Mouse (Mus musculus): ENCODE results near the gene Negr1. TPM values are rescaled to one million over a fixed set of nuclear protein-coding genes. Genes with fewer than 3 reads are reported as not detected.

The Negr1 gene
- polyA plus RNA-seq, 1 experiment from 2014 or later, result 2.0 TPM

- H3K4me3 ChIP-seq, result no peak overlapping the region
- H3K4me1 ChIP-seq, result no peaks in the 10 kb centered on the region
- no peak overlapping the region for H3K27ac ChIP-seq
- no peaks in the 10 kb centered on the region for H3K36me3 ChIP-seq
- H3K9me3 ChIP-seq, result no peaks in the 10 kb centered on the region
- WGBS, result 77% methylated on average over 4 of the region's 4 CpGs
- no peak for DNase-seq (ENCODE audit: low spot score)
- H3K27me3 ChIP-seq (ENCODE audit: insufficient read depth, poor library complexity, severe bottlenecking), result 0 out of 2 replicates have a peak, but pooled peaks cover 18% of the 10 kb centered on the region
These were observed 393.5 kb downstream of the Negr1 start for GRCm38 (mm10) chr3:156955094-156955493.

- Histone ChIP-seq H3K27me3 (ENCODE audit: insufficient read depth, poor library complexity, severe bottlenecking) (0 out of 2 replicates have a peak, but pooled peaks cover 10% of the 10 kb centered on the region), H3K4me3 (no peak overlapping the region), H3K9me3 (no peaks in the 10 kb centered on the region), H3K36me3 (no peaks in the 10 kb centered on the region), H3K27ac (no peak overlapping the region), H3K4me1 (no peaks in the 10 kb centered on the region)
- 92% methylated on average over 7 of the region's 7 CpGs for WGBS
- no peak for DNase-seq (ENCODE audit: low spot score)
These were observed 397.0 kb downstream of the Negr1 start for GRCm38 (mm10) chr3:156958640-156959039.

- no peaks in the 10 kb centered on the region for H3K36me3 ChIP-seq
- no peaks in the 10 kb centered on the region for H3K4me1 ChIP-seq
- H3K27me3 ChIP-seq (ENCODE audit: insufficient read depth, poor library complexity, severe bottlenecking), result no peaks in the 10 kb centered on the region
- H3K4me3 ChIP-seq, result no peak overlapping the region
- WGBS, result 76% methylated on average over 2 of the region's 2 CpGs
- H3K27ac ChIP-seq, result no peak overlapping the region
- H3K9me3 ChIP-seq, result no peaks in the 10 kb centered on the region
- DNase-seq (ENCODE audit: low spot score), result no peak
These were observed 407.2 kb downstream of the Negr1 start for GRCm38 (mm10) chr3:156968764-156969163.

DNA sequence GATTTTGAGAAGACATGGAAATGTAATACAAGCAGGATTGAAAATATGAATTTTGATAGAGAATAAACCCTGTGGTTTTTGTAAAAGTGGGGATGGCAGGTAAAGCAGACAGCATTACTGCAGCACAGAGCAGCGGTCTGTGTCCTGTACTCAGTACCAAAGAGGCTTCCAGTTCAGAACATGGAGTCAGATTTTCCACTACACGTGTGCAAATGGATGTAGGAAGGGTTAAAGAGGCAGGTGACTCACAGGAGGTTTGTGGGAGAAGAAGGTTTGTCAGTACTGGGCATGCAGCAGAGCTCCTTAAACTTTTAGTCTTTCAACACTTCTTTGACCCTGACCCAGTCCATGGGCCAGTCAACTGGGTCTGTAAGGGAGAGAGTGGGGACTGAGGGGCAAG lies 409.5 kb downstream of the Negr1 start:
- WGBS, result 69% methylated on average over 2 of the region's 2 CpGs
- no peaks in the 10 kb centered on the region for H3K9me3 ChIP-seq
- no peak overlapping the region for H3K4me3 ChIP-seq
- H3K4me1 ChIP-seq, result no peaks in the 10 kb centered on the region
- no peak overlapping the region for H3K27ac ChIP-seq
- no peaks in the 10 kb centered on the region for H3K27me3 ChIP-seq (ENCODE audit: insufficient read depth, poor library complexity, severe bottlenecking)
- no peaks in the 10 kb centered on the region for H3K36me3 ChIP-seq
- DNase-seq (ENCODE audit: low spot score), result no peak

DNA sequence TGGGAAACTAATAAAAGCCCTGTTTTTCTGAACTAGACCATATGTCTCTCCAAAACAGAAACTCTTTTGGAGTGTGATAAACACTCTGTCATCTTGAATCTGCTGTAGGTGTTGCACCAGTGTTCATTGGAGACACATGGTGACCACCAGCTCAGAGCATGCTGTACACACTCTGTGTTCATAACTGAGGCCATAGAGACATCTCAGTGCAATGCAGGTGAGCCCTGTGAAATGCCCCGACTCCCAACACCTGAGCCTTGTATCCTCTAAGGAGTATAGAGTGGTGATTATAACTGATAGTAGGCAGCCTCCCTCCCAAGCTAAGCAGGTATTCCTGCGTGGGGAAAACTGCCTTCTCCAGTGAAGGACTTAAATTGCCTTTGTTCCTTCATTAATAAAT lies 415.2 kb downstream of the Negr1 start:
- Histone ChIP-seq H3K27ac (no peak overlapping the region), H3K27me3 (ENCODE audit: insufficient read depth, poor library complexity, severe bottlenecking) (no peaks in the 10 kb centered on the region), H3K4me1 (no peaks in the 10 kb centered on the region), H3K9me3 (no peaks in the 10 kb centered on the region), H3K36me3 (no peaks in the 10 kb centered on the region), H3K4me3 (no peak overlapping the region)
- WGBS, result 69% methylated on average over 2 of the region's 2 CpGs
- DNase-seq (ENCODE audit: low spot score), result no peak

DNA sequence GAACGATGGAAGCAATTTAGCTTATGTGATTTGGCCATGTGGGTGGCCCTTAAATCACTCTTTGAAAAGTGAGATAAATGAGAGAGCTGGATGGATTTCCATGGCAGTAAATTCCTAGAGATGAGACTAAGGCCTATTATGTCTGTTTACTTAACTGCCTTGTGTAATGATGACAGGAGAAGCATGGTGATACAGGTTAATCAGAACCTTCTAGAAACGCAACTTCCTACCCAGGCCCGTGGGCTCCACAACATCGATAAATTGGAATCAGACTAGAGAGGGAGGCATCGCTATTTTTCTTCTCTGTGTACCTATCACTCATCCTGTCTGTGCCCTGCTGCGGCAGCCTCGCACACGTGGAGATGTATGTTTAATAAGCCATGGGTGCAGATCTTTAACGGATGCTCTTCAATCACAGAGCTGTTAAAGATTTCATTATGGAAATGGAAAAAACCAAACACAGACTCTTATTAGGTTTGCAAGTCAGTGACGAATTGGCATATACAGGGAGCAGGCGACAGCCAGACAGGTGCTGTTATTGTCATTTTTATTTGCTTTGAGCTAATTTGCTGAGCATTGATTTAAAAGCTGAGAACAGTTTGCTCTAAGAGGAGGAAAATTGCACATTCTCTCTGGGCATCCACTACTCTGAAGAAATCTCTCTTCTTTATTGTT lies 418.6 kb downstream of the Negr1 start:
- no peak overlapping the region for H3K27ac ChIP-seq
- H3K27me3 ChIP-seq (ENCODE audit: insufficient read depth, poor library complexity, severe bottlenecking), result no peaks in the 10 kb centered on the region
- H3K36me3 ChIP-seq, result no peaks in the 10 kb centered on the region
- H3K9me3 ChIP-seq, result no peaks in the 10 kb centered on the region
- no peak overlapping the region for H3K4me3 ChIP-seq
- 82% methylated on average over 11 of the region's 11 CpGs for WGBS
- no peak for DNase-seq (ENCODE audit: low spot score)
- no peaks in the 10 kb centered on the region for H3K4me1 ChIP-seq

- Histone ChIP-seq H3K36me3 (no peaks in the 10 kb centered on the region), H3K27ac (no peak overlapping the region), H3K27me3 (ENCODE audit: insufficient read depth, poor library complexity, severe bottlenecking) (no peaks in the 10 kb centered on the region), H3K4me1 (no peaks in the 10 kb centered on the region), H3K9me3 (no peaks in the 10 kb centered on the region), H3K4me3 (no peak overlapping the region)
- 70% methylated on average over 4 of the region's 4 CpGs for WGBS
- DNase-seq (ENCODE audit: low spot score), result no peak
These were observed 420.5 kb downstream of the Negr1 start for GRCm38 (mm10) chr3:156982102-156982501.

GRCm38 (mm10) chr3:156987113-156987512 lies 425.5 kb downstream of the Negr1 start:
- H3K4me3 ChIP-seq, result no peak overlapping the region
- DNase-seq (ENCODE audit: low spot score), result no peak
- H3K36me3 ChIP-seq, result no peaks in the 10 kb centered on the region
- no peaks in the 10 kb centered on the region for H3K4me1 ChIP-seq
- WGBS, result 90% methylated on average over 3 of the region's 3 CpGs
- no peaks in the 10 kb centered on the region for H3K9me3 ChIP-seq
- H3K27ac ChIP-seq, result no peak overlapping the region
- H3K27me3 ChIP-seq (ENCODE audit: insufficient read depth, poor library complexity, severe bottlenecking), result no peaks in the 10 kb centered on the region

GRCm38 (mm10) chr3:156992171-156992570 lies 430.6 kb downstream of the Negr1 start:
- no peak overlapping the region for H3K27ac ChIP-seq
- no peak overlapping the region for H3K4me3 ChIP-seq
- 71% methylated on average over 2 of the region's 2 CpGs for WGBS
- H3K36me3 ChIP-seq, result no peaks in the 10 kb centered on the region
- no peaks in the 10 kb centered on the region for H3K4me1 ChIP-seq
- H3K27me3 ChIP-seq (ENCODE audit: insufficient read depth, poor library complexity, severe bottlenecking), result no peaks in the 10 kb centered on the region
- no peak for DNase-seq (ENCODE audit: low spot score)
- no peaks in the 10 kb centered on the region for H3K9me3 ChIP-seq

DNA sequence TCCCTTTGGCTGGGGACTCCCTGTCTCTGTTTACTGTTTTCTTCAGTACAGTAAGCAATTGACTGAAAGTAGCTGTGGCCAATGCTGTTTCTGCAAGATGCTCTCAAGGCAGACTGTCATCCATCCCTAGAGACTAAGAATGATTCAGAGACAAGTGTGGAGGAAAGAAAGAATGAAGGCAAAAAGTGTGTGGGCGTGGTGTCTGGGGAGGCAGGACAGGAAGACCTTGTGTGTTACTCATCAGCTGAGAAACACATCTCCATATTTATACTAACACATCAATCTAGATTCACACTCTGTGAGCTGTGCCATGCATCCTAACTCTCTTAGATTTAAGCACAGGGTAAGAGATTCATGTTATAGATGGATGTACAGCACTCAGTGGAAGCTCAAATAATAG lies 431.2 kb downstream of the Negr1 start:
- Histone ChIP-seq H3K9me3 (no peaks in the 10 kb centered on the region), H3K4me1 (no peaks in the 10 kb centered on the region), H3K36me3 (no peaks in the 10 kb centered on the region), H3K27me3 (ENCODE audit: insufficient read depth, poor library complexity, severe bottlenecking) (no peaks in the 10 kb centered on the region), H3K4me3 (no peak overlapping the region), H3K27ac (no peak overlapping the region)
- no peak for DNase-seq (ENCODE audit: low spot score)
- 67% methylated on average over 1 of the region's 1 CpGs for WGBS

DNA sequence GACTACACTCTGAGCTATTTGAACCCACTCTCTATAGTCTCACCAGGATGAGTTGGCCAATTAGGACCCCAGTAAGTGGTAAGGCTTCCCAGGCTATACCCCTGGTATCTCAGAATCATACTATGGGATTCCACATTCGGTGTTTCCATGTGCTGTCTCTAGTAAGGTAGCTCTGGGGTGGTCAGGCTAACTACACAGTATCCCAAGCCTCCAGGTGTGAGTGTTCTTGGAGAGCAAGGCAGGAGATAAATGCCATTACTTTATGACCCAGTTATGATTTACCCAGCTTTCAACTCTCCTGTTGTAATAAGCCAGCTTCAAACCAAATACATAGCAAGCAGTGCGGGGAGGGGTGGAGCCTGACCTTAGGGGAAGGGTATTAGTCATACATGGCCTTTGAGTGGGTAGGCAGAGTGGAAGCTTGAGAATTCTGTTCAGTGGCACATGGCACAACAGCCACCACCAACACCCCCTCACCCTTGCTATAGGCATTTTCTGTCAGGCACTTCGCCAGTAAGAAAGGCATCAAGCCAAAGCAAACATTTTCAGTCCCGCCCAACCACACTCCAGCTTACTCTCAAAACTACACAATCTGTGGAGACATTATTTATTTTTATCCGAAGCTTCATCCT lies 437.7 kb downstream of the Negr1 start:
- Histone ChIP-seq H3K27ac (no peak overlapping the region), H3K9me3 (no peaks in the 10 kb centered on the region), H3K27me3 (ENCODE audit: insufficient read depth, poor library complexity, severe bottlenecking) (no peaks in the 10 kb centered on the region), H3K4me1 (no peaks in the 10 kb centered on the region), H3K4me3 (no peak overlapping the region), H3K36me3 (no peaks in the 10 kb centered on the region)
- 65% methylated on average over 5 of the region's 5 CpGs for WGBS
- no peak for DNase-seq (ENCODE audit: low spot score)

DNA sequence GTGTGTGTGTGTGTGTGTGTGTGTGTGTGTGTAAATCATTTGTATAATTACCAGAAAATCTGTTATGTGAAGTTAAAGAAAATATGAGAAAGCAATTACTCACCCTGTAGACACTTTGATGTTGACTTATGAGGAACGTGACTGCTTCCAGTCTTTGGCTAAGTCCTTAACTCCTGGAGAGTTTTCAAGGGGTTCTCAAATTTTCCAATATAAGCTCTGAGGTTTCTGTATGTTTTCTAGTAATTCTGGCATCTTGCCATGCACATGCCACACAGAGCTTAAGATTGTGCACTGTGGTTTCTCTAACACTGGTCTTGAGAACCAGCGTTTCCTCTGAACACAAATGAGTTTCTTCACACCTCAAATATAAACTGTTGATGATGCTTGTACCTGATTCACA lies 460.0 kb downstream of the Negr1 start:
- H3K9me3 ChIP-seq, result no peaks in the 10 kb centered on the region
- no peaks in the 10 kb centered on the region for H3K4me1 ChIP-seq
- H3K36me3 ChIP-seq, result no peaks in the 10 kb centered on the region
- no peak for DNase-seq (ENCODE audit: low spot score)
- no peaks in the 10 kb centered on the region for H3K27me3 ChIP-seq (ENCODE audit: insufficient read depth, poor library complexity, severe bottlenecking)
- H3K4me3 ChIP-seq, result no peak overlapping the region
- 79% methylated on average over 2 of the region's 2 CpGs for WGBS
- no peak overlapping the region for H3K27ac ChIP-seq

DNA sequence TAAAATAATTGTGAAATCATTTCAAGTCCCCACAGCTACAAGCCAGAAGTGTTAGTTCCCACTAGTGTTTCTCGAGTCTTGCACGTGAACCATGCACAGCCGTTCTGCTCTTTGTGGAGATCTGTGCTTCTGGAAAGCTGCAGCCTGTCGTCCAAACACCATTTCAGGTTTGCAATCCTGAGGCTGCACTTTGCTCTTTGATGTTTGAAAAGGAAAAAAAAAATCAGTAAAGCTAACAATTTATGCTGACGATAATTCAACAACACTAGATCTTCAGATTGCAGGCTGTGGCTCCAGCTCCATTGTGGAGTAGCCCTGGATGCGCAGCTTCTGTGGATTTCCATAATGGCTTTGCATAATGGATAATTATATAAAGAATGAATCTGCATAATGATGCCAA lies 463.0 kb downstream of the Negr1 start:
- peaks cover 10% of the 10 kb centered on the region for H3K4me1 ChIP-seq
- no peak for DNase-seq (ENCODE audit: low spot score)
- WGBS, result 79% methylated on average over 6 of the region's 6 CpGs
- no peak overlapping the region for H3K4me3 ChIP-seq
- no peaks in the 10 kb centered on the region for H3K36me3 ChIP-seq
- H3K27ac ChIP-seq, result no peak overlapping the region
- no peaks in the 10 kb centered on the region for H3K9me3 ChIP-seq
- H3K27me3 ChIP-seq (ENCODE audit: insufficient read depth, poor library complexity, severe bottlenecking), result no peaks in the 10 kb centered on the region

Data from heart, embryonic 10.5 days (tissue).